Mouse (Mus musculus): ENCODE data around the gene Gm35549.

The Gm35549 gene

DNA sequence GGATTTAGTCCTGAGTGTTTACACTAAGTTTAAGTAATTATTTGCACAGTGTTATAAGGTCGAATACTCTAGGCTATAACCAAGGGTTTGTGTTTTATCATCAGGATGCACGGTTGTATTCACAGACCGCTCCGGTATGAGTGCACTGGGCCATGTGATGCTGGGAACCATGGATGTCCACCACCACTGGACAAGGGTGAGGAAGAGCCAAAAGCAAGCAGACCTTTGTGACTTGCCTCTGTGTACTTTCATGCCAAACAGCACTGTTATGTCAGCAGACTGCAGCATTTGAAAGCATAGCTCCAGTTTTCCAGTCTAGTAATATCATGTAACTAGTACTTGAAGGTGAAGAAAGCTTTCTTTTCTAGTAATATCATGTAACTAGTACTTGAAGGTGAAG is 17.1 kb downstream of the Gm35549 start:
- DNase-seq (ENCODE audit: low spot score in 2 of 2) = no peak

DNA sequence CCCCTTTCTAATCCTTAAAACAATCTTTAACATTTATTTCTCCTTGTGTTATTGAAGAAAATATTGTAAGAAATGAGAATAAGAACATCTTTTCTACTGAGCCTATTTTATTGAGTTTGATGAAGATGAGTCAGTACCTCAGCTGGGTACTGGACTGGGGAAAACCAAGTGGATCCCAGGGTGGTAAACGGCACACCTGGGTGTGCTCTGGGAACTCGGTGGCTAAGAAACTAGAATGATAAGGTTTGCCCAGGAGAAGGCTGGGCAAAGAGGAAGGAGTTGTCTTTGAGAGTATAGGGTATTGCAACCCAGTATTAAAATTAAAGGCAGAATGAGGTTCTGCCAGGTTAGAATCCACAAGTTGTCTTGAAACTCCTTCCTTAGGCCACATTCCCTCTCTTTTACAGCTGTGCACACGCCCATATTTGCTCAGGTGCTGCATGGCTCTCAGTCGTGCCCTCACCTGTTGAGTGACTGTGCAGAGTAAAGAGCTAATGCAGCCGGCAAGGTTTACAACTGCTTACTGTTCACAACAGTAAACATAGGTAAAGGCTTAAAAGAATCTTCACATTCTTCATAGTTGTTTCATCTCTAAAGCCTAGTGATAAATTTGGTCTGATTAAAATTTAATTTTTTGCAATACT is 20.3 kb downstream of the Gm35549 start:
- no peak for DNase-seq (ENCODE audit: low spot score in 2 of 2)

DNA sequence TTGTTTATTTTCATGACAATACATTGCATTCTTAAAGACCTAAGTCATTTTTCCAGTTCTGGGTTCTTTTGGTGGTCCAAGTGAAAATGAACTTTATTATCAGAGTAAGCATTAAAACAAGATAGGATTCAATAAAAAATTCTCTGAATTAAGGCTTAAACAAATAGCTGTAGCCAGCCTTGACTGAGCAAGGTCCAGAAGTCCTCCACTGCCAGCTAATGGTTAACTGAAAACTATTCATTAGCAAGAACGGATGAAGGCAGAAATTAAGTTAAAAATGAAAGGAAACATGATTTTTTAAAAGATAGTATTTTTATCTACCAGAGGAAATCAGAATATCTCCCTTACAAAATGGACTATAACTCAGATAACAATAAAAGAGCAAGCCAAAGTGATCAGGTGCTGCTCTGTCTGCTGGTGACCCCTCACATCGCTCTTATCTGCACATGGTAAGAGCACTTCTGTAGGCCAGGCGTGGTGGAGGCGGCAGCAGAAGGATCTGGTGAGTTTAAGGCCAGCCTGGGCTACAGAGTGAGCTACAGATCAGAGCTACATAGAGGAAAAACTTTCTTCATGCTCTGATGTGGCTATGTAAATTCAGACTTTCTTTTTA is 28.5 kb downstream of the Gm35549 start:
- DNase-seq (ENCODE audit: low spot score in 2 of 2) = no peak

DNA sequence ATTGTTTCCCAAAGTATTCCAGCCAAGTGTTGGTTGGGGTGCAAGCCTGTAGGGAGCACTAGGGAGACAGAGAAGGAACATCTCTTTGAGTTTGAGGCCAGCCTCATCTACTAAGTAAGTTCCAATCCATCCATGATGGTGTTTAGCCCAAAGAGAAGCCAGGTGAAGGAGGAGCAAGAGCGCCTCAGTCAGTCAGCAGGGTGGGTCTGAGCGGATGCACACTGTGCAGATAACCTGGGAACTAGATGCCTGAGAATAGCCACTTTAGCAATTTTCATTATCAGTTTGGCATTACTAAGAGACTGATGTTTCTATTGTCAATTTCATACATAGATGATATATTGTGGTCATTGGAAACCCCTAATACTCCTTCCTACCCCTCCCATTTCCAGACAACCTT is 29.1 kb downstream of the Gm35549 start:
- DNase-seq (ENCODE audit: low spot score in 2 of 2) = no peak

DNA sequence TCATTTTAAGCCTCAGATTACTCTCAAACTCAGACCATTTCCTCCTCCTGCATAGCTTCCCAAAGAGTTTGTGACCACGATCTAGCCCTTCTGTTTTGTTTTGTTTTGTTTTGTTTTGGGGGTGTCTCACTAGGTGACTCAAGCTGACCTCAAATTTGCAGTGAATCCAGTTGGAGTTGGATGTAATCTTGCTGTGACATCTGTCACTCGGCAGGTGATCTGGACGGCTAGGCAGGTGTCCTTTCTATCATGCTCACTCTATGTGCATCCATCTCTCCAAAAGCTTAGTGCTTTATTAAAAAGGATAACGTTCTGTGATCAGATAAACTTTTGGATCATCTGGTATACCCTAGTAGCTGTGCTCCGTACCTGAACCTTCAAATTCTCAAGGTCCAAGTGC is 31.4 kb downstream of the Gm35549 start:
- no peak for DNase-seq (ENCODE audit: low spot score in 2 of 2)

DNA sequence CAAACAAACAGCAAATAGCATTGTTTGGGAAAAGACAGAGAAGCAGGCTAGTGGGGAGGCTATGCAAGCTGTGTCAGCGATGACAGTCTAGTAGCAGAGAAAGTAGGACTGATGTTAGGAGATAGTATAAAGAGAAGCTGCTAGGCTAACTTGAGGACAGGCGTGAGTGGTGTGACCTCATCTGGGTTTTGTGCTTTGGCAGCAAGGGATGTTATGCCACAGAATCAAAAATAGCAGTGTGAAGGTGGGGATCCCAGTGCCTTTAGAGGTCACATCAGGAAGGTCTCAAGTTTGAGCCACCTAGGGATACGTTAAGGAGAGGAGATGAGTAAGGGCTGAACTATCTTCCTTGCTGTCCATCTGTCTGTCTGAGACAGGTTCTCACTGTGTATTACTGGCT is 33.6 kb downstream of the Gm35549 start:
- DNase-seq (ENCODE audit: low spot score in 2 of 2) = peak; percentile 54 to 61

DNA sequence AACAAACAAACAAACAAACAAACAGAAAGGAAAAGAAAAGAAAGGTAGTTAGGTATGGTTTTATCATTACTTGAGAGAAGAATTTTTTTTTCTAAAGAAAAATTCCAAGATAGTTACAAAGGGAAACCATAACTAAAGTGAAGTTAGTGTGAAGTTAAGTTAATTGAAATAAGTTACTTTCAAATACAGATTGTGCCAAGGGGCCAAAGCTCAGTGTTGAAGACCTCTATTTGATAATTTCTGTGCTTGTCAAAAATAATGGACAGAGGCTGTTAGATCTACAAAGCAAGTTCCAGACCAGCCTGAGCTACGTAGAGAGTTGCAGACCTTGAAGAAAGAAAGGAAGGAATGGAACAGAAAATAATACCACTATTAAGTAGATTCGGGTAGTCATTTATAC is 36.6 kb downstream of the Gm35549 start:
- DNase-seq (ENCODE audit: low spot score in 2 of 2) = no peak

DNA sequence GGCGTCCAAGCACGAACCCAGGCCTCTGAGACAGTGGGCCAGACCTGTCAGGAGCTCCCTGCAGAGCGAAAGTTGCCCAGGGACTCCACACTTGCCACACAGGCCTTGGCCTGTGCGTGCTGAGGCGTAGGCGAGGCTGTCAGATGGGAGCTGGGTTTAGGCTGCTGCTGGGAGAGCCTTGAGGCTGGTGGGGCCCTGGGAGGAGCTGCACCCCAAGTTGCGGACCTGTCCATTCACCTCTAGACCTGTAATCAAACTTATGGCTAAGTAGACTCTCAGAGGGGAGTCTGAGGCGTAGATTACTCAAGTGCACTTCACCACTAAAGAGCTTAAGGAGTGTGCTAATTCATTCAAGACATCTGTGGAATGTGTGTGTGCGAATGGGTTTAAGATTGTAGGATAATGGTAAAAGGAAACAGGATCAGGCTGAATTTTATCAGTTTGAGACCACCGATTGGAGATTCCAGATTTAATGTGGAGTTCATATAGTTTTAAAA is 37.9 kb downstream of the Gm35549 start:
- DNase-seq (ENCODE audit: low spot score in 2 of 2) = no peak

DNA sequence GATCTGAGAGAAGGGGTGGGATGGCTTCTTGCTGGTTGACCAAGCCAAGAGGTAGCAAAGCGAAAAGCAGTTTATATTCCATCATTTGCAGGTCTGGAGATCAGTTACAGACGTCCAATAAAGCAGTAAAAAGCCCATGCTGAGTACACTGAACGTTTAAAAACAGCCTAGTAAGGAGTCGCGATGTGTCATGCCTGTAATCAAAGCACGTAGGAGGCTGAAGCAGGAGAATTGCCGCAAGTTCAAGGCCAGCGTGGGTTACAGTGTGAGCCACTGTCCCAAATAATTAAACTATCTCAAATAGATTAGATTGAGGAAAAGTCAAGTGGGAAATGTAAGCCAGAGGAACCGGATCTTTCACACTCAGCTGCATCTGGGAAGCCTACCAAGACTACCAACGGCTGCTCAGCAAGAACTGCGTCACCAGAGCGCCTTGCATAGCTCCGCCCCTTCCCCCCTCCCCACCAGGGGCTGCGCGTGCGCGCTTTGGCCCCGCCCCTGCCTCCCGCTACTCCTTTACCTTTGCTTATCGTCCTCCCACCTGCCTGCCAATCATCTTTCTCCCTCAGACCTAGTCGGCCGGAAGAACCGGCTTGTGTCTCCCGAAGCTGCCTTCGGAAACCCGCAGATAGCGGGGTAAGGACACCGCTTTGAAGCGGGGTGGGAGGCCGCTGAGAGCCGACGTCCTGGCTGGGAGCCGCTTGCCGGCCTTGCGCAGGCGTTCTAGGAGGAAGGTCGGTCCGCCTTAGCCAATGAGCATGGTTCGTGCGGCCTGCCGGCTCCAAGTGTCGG is 38.6 kb downstream of the Gm35549 start, which contains the start of gene Tcaim:
TSS of gene Tcaim (plus strand) at position 487 of the 792 bp plus-strand sequence.
- peak; percentile 94 for DNase-seq (ENCODE audit: low spot score in 2 of 2)

DNA sequence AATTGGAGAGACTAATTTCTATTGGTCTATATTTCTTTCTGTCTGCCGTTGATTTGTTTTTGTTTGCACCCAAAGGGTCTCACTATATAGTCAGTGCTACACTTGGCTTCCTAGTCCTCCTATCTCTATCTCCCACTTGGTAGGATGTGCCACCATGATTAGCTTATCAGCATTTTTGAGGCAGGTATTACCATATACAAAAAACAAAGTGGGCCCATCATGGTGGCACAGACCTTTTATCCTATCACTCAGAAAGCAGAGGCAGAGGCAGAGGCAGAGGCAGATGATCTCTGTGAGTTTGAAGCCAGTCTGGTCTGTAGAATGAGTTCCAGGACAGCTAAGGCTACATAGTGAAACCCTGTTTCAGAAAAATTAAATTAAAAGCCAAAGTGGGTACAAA is 57.3 kb downstream of the Gm35549 start:
- no peak for DNase-seq (ENCODE audit: low spot score in 2 of 2)

DNA sequence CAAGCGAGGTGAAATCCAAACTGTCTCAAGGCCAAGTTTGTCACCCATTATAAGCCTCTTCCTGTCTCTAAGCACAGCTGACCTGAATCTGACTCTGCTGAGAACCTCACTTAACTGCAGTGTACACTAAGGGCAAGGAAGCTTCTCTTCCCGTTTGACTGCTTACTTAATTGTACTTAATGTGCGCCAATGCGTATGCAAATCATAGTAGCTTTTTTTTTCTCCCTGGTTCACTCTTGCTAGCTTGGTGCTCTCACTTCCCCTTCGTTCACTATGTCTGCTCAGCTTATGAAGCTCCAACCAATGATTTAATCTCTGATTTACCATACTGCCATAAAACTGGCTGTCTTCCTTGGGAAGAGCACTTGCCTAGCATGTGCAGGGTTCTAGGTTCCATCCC is 58.6 kb downstream of the Gm35549 start:
- no peak for DNase-seq (ENCODE audit: low spot score in 2 of 2)
